Mouse (Mus musculus) MEL (cell line): ENCODE results near the gene Chrnd. TPM values are rescaled to one million over a fixed set of nuclear protein-coding genes. Genes with fewer than 3 reads are reported as not detected.

Source experiments
- DNase-seq: peaks from one replicate; pipeline ENCODE4 v3.0.0; 2011; ENCODE audit warnings: low read depth, low spot score
- H3K27ac ChIP-seq: 2 replicates; pipeline ENCODE4 v1.5.1; 2012; ENCODE audit warnings: low read depth, mild to moderate bottlenecking, control low read depth, low read length, moderate library complexity; ENCODE audit not compliant: control insufficient read depth
- H3K27me3 ChIP-seq, 2 experiments: fragments of 150-350 bp in 1 of 2; sonication (generic) in 1 of 2; 2 replicates each; pipeline ENCODE4 v1.6.1; 2012; ENCODE audit warnings: low read length in 2 of 2, mild to moderate bottlenecking in 2 of 2, improper control_type of control experiment in 1 of 2, moderate library complexity in 1 of 2; ENCODE audit not compliant: insufficient read depth in 2 of 2, control insufficient read depth in 1 of 2
- H3K36me3 ChIP-seq, 2 experiments: 2 replicates each; pipeline ENCODE4 v1.6.1; 2012 to 2014; ENCODE audit warnings: low read length in 2 of 2, improper control_type of control experiment in 1 of 2, inconsistent platforms in 1 of 2, mild to moderate bottlenecking in 1 of 2; ENCODE audit not compliant: insufficient read depth in 2 of 2, control insufficient read depth in 1 of 2
- H3K4me1 ChIP-seq, 2 experiments: fragments of 150-350 bp in 1 of 2; sonication (generic) in 1 of 2; 2 replicates each; pipeline ENCODE4 v1.6.1; 2012; ENCODE audit warnings: low read length in 2 of 2, improper control_type of control experiment in 1 of 2, mild to moderate bottlenecking in 1 of 2; ENCODE audit not compliant: insufficient read depth in 2 of 2, control insufficient read depth in 1 of 2
- H3K4me3 ChIP-seq, 2 experiments: fragments of 150-350 bp in 1 of 2; sonication (generic) in 1 of 2; 2 replicates each; pipeline ENCODE4 v1.5.1; 2012; ENCODE audit warnings: low read depth in 2 of 2, low read length in 2 of 2, mild to moderate bottlenecking in 2 of 2, moderate library complexity in 2 of 2, control low read depth in 1 of 2, improper control_type of control experiment in 1 of 2; ENCODE audit not compliant: control insufficient read depth in 1 of 2, insufficient read depth in 1 of 2
- H3K79me2 ChIP-seq: 2 replicates; pipeline ENCODE4 v1.6.1; 2012; ENCODE audit warnings: mild to moderate bottlenecking, low read length, moderate library complexity; ENCODE audit not compliant: control insufficient read depth, poor library complexity, insufficient read depth
- H3K9ac ChIP-seq: 2 replicates; pipeline ENCODE4 v1.6.1; 2012; ENCODE audit warnings: low read depth, mild to moderate bottlenecking, control low read depth, low read length, moderate library complexity; ENCODE audit not compliant: control insufficient read depth, poor library complexity, severe bottlenecking
- H3K9me3 ChIP-seq: fragments of 150-350 bp; sonication (generic); replicated peaks from 2 replicates; pipeline ENCODE4 v1.6.1; 2012; ENCODE audit warnings: mild to moderate bottlenecking, low read length, improper control_type of control experiment, moderate library complexity; ENCODE audit not compliant: insufficient read depth
- BHLHE40 ChIP-seq: IDR thresholded peaks from 2 replicates; pipeline ENCODE4 v1.6.1; 2012; ENCODE audit warnings: low read depth, mild to moderate bottlenecking, inconsistent platforms, low read length, improper control_type of control experiment, borderline replicate concordance
- CHD1 ChIP-seq: IDR thresholded peaks from 2 replicates; pipeline ENCODE4 v1.6.1; 2012; ENCODE audit warnings: low read depth, mild to moderate bottlenecking, inconsistent platforms, low read length, improper control_type of control experiment
- CHD2 ChIP-seq: IDR thresholded peaks from 2 replicates; pipeline ENCODE4 v1.6.1; 2011; ENCODE audit warnings: low read length, improper control_type of control experiment
- CTCF ChIP-seq, 3 experiments: IDR thresholded peaks in 2 of 3; conservative IDR thresholded peaks in 1 of 3; 2 replicates each; pipeline ENCODE4 v1.5.1; 2011 to 2012; ENCODE audit warnings: low read length in 3 of 3, low read depth in 2 of 3, mild to moderate bottlenecking in 2 of 3, improper control_type of control experiment in 1 of 3, inconsistent platforms in 1 of 3, mixed read lengths in 1 of 3, moderate library complexity in 1 of 3; ENCODE audit not compliant: control insufficient read depth in 1 of 3, insufficient read depth in 1 of 3, poor library complexity in 1 of 3, severe bottlenecking in 1 of 3
- E2F4 ChIP-seq: IDR thresholded peaks from 2 replicates; pipeline ENCODE4 v1.6.1; 2011; ENCODE audit warnings: low read depth, low read length, improper control_type of control experiment, borderline replicate concordance
- ELF1 ChIP-seq: IDR thresholded peaks from 2 replicates; pipeline ENCODE4 v1.6.1; 2014; ENCODE audit warnings: low read depth, mild to moderate bottlenecking, inconsistent platforms, low read length, improper control_type of control experiment, moderate library complexity
- EP300 ChIP-seq, 2 experiments: IDR thresholded peaks; 2 replicates each; pipeline ENCODE4 v1.6.1; 2011; ENCODE audit warnings: improper control_type of control experiment in 2 of 2, low read length in 2 of 2, low read depth in 1 of 2, mild to moderate bottlenecking in 1 of 2
- ETS1 ChIP-seq: IDR thresholded peaks from 2 replicates; pipeline ENCODE4 v1.6.1; 2012; ENCODE audit warnings: low read depth, mild to moderate bottlenecking, inconsistent platforms, low read length, improper control_type of control experiment, moderate library complexity
- GABPA ChIP-seq: IDR thresholded peaks from 2 replicates; pipeline ENCODE4 v1.6.1; 2012; ENCODE audit warnings: low read depth, mild to moderate bottlenecking, inconsistent platforms, low read length, improper control_type of control experiment, moderate library complexity
- GATA1 ChIP-seq: IDR thresholded peaks from 2 replicates; pipeline ENCODE4 v1.6.1; 2011; ENCODE audit warnings: low read depth, low read length, improper control_type of control experiment
- HCFC1 ChIP-seq: IDR thresholded peaks from 2 replicates; pipeline ENCODE4 v1.6.1; 2012; ENCODE audit warnings: low read depth, mild to moderate bottlenecking, inconsistent platforms, low read length, improper control_type of control experiment, moderate library complexity
- JUND ChIP-seq: IDR thresholded peaks from 2 replicates; pipeline ENCODE4 v1.6.1; 2011; ENCODE audit warnings: low read depth, mild to moderate bottlenecking, improper control_type of control experiment, low read length
- KAT2A ChIP-seq: conservative IDR thresholded peaks from 2 replicates; pipeline ENCODE4 v1.6.1; 2012; ENCODE audit warnings: low read depth, low read length, improper control_type of control experiment, inconsistent platforms
- MAFK ChIP-seq: IDR thresholded peaks from 2 replicates; pipeline ENCODE4 v1.6.1; 2011; ENCODE audit warnings: low read depth, mild to moderate bottlenecking, low read length, improper control_type of control experiment, borderline replicate concordance
- MAX ChIP-seq: IDR thresholded peaks from 2 replicates; pipeline ENCODE4 v1.6.1; 2011; ENCODE audit warnings: low read length, improper control_type of control experiment
- MAZ ChIP-seq: IDR thresholded peaks from 2 replicates; pipeline ENCODE4 v1.6.1; 2012; ENCODE audit warnings: low read depth, mild to moderate bottlenecking, inconsistent platforms, low read length, improper control_type of control experiment
- MXI1 ChIP-seq: IDR thresholded peaks from 2 replicates; pipeline ENCODE4 v1.6.1; 2011; ENCODE audit warnings: mild to moderate bottlenecking, low read depth, low read length, improper control_type of control experiment
- MYB ChIP-seq: IDR thresholded peaks from 2 replicates; pipeline ENCODE4 v1.6.1; 2011; ENCODE audit warnings: mild to moderate bottlenecking, low read depth, low read length, improper control_type of control experiment
- MYC ChIP-seq: IDR thresholded peaks from 2 replicates; pipeline ENCODE4 v1.6.1; 2011; ENCODE audit warnings: low read depth, mild to moderate bottlenecking, low read length, improper control_type of control experiment, moderate library complexity
- NELFE ChIP-seq: IDR thresholded peaks from 2 replicates; pipeline ENCODE4 v1.6.1; 2011; ENCODE audit warnings: low read depth, low read length, improper control_type of control experiment
- NRF1 ChIP-seq: IDR thresholded peaks from 2 replicates; pipeline ENCODE4 v1.6.1; 2014; ENCODE audit warnings: low read depth, mild to moderate bottlenecking, inconsistent platforms, low read length, improper control_type of control experiment, moderate library complexity; ENCODE audit not compliant: poor library complexity, insufficient read depth, severe bottlenecking
- POLR2A ChIP-seq, 2 experiments: IDR thresholded peaks; 2 replicates each; pipeline ENCODE4 v1.6.1; 2011 to 2012; ENCODE audit warnings: low read length in 2 of 2, mild to moderate bottlenecking in 2 of 2, control low read depth in 1 of 2, improper control_type of control experiment in 1 of 2, low read depth in 1 of 2, moderate library complexity in 1 of 2; ENCODE audit not compliant: control insufficient read depth in 1 of 2, insufficient read depth in 1 of 2, poor library complexity in 1 of 2
- POLR2AphosphoS2 ChIP-seq: IDR thresholded peaks from 2 replicates; pipeline ENCODE4 v1.6.1; 2011; ENCODE audit warnings: low read length, improper control_type of control experiment
- POLR2AphosphoS5 ChIP-seq: IDR thresholded peaks from 2 replicates; pipeline ENCODE4 v1.6.1; 2012; ENCODE audit warnings: low read depth, borderline replicate concordance, mild to moderate bottlenecking, inconsistent platforms, low read length, moderate library complexity, mixed read lengths
- RAD21 ChIP-seq: IDR thresholded peaks from 2 replicates; pipeline ENCODE4 v1.6.1; 2011; ENCODE audit warnings: mild to moderate bottlenecking, low read depth, low read length, improper control_type of control experiment
- RCOR1 ChIP-seq: IDR thresholded peaks from 2 replicates; pipeline ENCODE4 v1.6.1; 2012; ENCODE audit warnings: low read depth, mild to moderate bottlenecking, inconsistent platforms, low read length, improper control_type of control experiment
- SIN3A ChIP-seq: IDR thresholded peaks from 2 replicates; pipeline ENCODE4 v1.6.1; 2012; ENCODE audit warnings: low read length, improper control_type of control experiment, inconsistent platforms
- SMC3 ChIP-seq: IDR thresholded peaks from 2 replicates; pipeline ENCODE4 v1.6.1; 2011; ENCODE audit warnings: low read depth, low read length, improper control_type of control experiment
- TAL1 ChIP-seq: IDR thresholded peaks from 2 replicates; pipeline ENCODE4 v1.6.1; 2012; ENCODE audit warnings: mild to moderate bottlenecking, inconsistent platforms, low read length, moderate library complexity, mixed read lengths
- TBP ChIP-seq: IDR thresholded peaks from 2 replicates; pipeline ENCODE4 v1.8.0; 2011; ENCODE audit warnings: low read depth, low read length, improper control_type of control experiment
- TCF12 ChIP-seq: IDR thresholded peaks from 2 replicates; pipeline ENCODE4 v1.6.1; 2014; ENCODE audit warnings: low read depth, mild to moderate bottlenecking, inconsistent platforms, low read length, improper control_type of control experiment, moderate library complexity
- UBTF ChIP-seq: IDR thresholded peaks from 2 replicates; pipeline ENCODE4 v1.6.1; 2012; ENCODE audit warnings: low read depth, mild to moderate bottlenecking, inconsistent platforms, low read length, improper control_type of control experiment, moderate library complexity, borderline replicate concordance; ENCODE audit not compliant: insufficient read depth
- USF2 ChIP-seq, 2 experiments: IDR thresholded peaks; 2 replicates each; pipeline ENCODE4 v1.6.1; 2011 to 2012; ENCODE audit warnings: improper control_type of control experiment in 2 of 2, low read length in 2 of 2, borderline replicate concordance in 1 of 2, inconsistent platforms in 1 of 2, low read depth in 1 of 2, mild to moderate bottlenecking in 1 of 2; ENCODE audit not compliant: insufficient read depth in 1 of 2
- ZNF384 ChIP-seq: IDR thresholded peaks from 2 replicates; pipeline ENCODE4 v1.6.1; 2012; ENCODE audit warnings: low read depth, mild to moderate bottlenecking, inconsistent platforms, low read length, improper control_type of control experiment
- polyA plus RNA-seq, 2 experiments: library from polyadenylated mRNA; stranded (reverse) in 1 of 2; unstranded in 1 of 2; fragments of >175 nt in 1 of 2; fragments of >200 nt in 1 of 2; gene quantifications; 2 replicates each; pipeline versions ENCODE4 v1.2.1 to v1.2.4; 2012; ENCODE audit warnings: low replicate concordance in 2 of 2, low read depth in 1 of 2; ENCODE audit not compliant: insufficient read length in 2 of 2, insufficient read depth in 1 of 2, missing spikeins in 1 of 2
- total RNA-seq: library from RNA; depleted of rRNA; stranded (reverse); fragments of 300-350 nt; gene quantifications from 2 replicates; pipeline ENCODE4 v1.2.3, GENCODE M21; 2012

Gene Chrnd
- total and polyA plus RNA-seq, 3 experiments: not detected

- no peak for TF ChIP-seq SMC3
- peak; percentile 62; the same call in 1 of the 2 replicates for TF ChIP-seq MAZ
- TF ChIP-seq CHD1: no peak
- TF ChIP-seq HCFC1: no peak
- no peak for TF ChIP-seq EP300 (IDR thresholded peaks at IDR 0.05; ENCODE audit: low read depth in 1 of 2, low read length in 2 of 2)
- no peak for TF ChIP-seq RCOR1
- TF ChIP-seq BHLHE40: no peak
- TF ChIP-seq, all 39 proteins: peak for 4
These were observed 14.5 kb upstream of the Chrnd start (continued) for GRCm38 (mm10) chr1:87175852-87176292.

- peak overlapping the region; percentile 16; the same call in 1 of the 2 replicates for H3K9ac ChIP-seq
- no peaks in the 10 kb centered on the region for H3K9me3 ChIP-seq
- H3K4me3 ChIP-seq: no peak overlapping the region
- H3K36me3 ChIP-seq: peaks cover 0 to 15% of the 10 kb centered on the region in 2 experiments; a peak in 2 of 4 replicates
- H3K79me2 ChIP-seq: no peaks in the 10 kb centered on the region
- peak; percentile 77 for DNase-seq
- H3K4me1 ChIP-seq: peaks cover 2 to 21% of the 10 kb centered on the region in 2 experiments; a peak in 3 of 4 replicates
- no peaks in the 10 kb centered on the region for H3K27me3 ChIP-seq
- peak; percentile 79 for TF ChIP-seq JUND
- no peak for TF ChIP-seq MAFK
- TF ChIP-seq CHD1: no peak
- no peak for TF ChIP-seq POLR2AphosphoS5
- no peak for TF ChIP-seq HCFC1
- no peak for TF ChIP-seq MXI1
- TF ChIP-seq GATA1: no peak
- TF ChIP-seq GABPA: no peak
- TF ChIP-seq NELFE: no peak
- no peak for TF ChIP-seq TCF12
- TF ChIP-seq MAZ: no peak
- peak; percentile 43; the same call in 1 of the 2 replicates for TF ChIP-seq BHLHE40
- TF ChIP-seq ZNF384: no peak
- TF ChIP-seq KAT2A: no peak
- no peak for TF ChIP-seq POLR2AphosphoS2
- no peak for TF ChIP-seq USF2 (IDR thresholded peaks at IDR 0.05; ENCODE audit: borderline replicate concordance in 1 of 2, insufficient read depth in 1 of 2, low read depth in 1 of 2, low read length in 2 of 2)
- no peak for TF ChIP-seq TAL1
- TF ChIP-seq ETS1: peak; percentile 69
- TF ChIP-seq POLR2A (IDR thresholded peaks at IDR 0.05; ENCODE audit: control insufficient read depth in 1 of 2, insufficient read depth in 1 of 2, low read depth in 1 of 2, low read length in 2 of 2, poor library complexity in 1 of 2): no peak
- TF ChIP-seq MYB: no peak
- no peak for TF ChIP-seq MAX
- no peak for TF ChIP-seq TBP
- TF ChIP-seq NRF1: no peak
- no peak for TF ChIP-seq CTCF (IDR thresholded peaks at IDR 0.05 in 2 of 3, conservative IDR thresholded peaks at IDR 0.05 in 1 of 3; ENCODE audit: control insufficient read depth in 1 of 3, insufficient read depth in 1 of 3, low read depth in 2 of 3, low read length in 3 of 3, poor library complexity in 1 of 3, severe bottlenecking in 1 of 3)
- no peak for TF ChIP-seq MYC
- no peak for TF ChIP-seq SIN3A
- TF ChIP-seq RCOR1: 0 out of 2 replicates have a peak, but pooled peaks have one; percentile 11
- no peak for TF ChIP-seq CHD2
- TF ChIP-seq UBTF: no peak
- no peak for TF ChIP-seq E2F4
- TF ChIP-seq ELF1: no peak; the same call in 1 of the 2 replicates
- TF ChIP-seq RAD21: no peak
- no peak for TF ChIP-seq SMC3
- peak overlapping the region; percentile 60 for H3K27ac ChIP-seq
These were observed 9.5 kb upstream of the Chrnd start for GRCm38 (mm10) chr1:87180896-87181295.
